Mouse (Mus musculus): Measurements from ENCODE around the gene Ank3. TPM values are rescaled to one million over a fixed set of nuclear protein-coding genes. Genes with fewer than 3 reads are reported as not detected.

Ank3 gene
- polyA plus RNA-seq, 1 experiment = 9.3 TPM

DNA sequence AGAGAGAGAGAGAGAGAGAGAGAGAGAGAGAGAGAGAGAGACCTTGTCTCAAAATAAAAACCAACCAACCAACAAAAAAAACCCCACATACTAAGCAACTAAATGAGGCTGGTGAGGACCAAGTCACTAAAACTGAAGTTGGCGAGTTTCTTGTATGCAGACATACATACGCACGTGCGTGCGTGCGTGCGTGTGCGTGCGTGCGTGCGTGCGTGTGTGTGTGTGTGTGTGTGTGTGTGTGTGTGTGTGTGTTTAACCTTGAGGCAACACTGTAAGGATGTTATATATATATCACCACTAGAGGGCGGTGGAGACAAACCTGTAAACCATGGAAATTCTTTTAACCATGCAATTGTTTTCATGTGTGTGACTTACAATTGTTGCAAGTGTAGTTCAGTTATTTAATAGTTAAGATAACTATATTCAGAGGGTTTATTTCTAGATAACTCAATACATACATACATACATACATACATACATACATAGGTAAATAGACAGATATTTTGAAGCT, 31.6 kb upstream of the Ank3 start:
- H3K27ac ChIP-seq (ENCODE audit: control insufficient read depth, insufficient read depth, low read depth, low read length, poor library complexity) = no peak overlapping the region
- no peak overlapping the region for H3K4me3 ChIP-seq (replicated peaks; ENCODE audit: control insufficient read depth, low read depth, low read length)
- no peak for TF ChIP-seq POLR2A (IDR thresholded peaks at IDR 0.05; ENCODE audit: borderline replicate concordance, control insufficient read depth, low read depth, low read length)
- no peaks in the 10 kb centered on the region for H3K4me1 ChIP-seq (ENCODE audit: control insufficient read depth, insufficient read depth, low read length)
- WGBS = 86% methylated on average over 13 of the region's 13 CpGs

DNA sequence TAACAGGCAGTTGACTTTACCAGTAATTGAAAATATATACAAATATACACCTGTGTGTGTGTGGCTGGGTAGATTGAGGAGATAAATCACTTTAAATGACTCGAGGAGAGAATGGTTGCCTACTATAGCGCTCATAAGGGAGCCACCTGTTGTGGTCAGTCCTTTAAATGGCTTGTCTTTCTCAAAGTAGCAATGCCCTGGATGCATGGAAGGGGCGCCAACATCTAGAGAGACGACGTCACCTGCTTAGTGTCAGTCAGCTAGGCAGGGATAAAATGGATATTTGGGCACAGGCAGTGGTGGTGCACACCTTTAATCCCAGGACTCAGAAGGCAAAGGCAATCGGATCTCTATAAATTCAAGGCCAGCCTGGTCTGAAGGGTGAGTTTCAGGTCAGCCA, 29.3 kb upstream of the Ank3 start:
- no peaks in the 10 kb centered on the region for H3K4me1 ChIP-seq (ENCODE audit: control insufficient read depth, insufficient read depth, low read length)
- TF ChIP-seq CTCF (IDR thresholded peaks at IDR 0.05; ENCODE audit: control insufficient read depth, insufficient read depth, low read length) = no peak
- TF ChIP-seq POLR2A (IDR thresholded peaks at IDR 0.05; ENCODE audit: borderline replicate concordance, control insufficient read depth, low read depth, low read length) = no peak
- WGBS = 75% methylated on average over 6 of the region's 6 CpGs
- H3K27ac ChIP-seq (ENCODE audit: control insufficient read depth, insufficient read depth, low read depth, low read length, poor library complexity) = no peak overlapping the region
- no peak overlapping the region for H3K4me3 ChIP-seq (replicated peaks; ENCODE audit: control insufficient read depth, low read depth, low read length)

DNA sequence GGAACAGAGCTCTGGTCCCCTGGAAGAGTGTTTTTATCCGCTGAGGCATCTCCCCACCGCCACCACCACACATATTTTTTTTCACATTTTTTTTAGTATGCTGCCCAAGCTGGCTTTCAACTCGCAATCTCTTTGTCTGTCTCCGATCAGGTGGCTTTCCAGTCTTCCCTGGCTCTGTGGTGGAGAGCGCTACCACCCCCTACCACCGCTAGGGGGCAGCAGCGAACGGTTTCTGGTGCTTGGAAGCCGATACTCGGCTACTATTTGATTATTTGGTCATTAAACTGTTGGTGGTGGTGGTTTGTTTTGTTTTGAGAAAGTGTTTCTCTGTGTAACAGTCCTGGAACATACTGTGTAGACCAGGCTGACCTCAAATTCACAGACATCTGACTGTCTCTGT, 27.1 kb upstream of the Ank3 start:
- Histone ChIP-seq H3K27ac (ENCODE audit: control insufficient read depth, insufficient read depth, low read depth, low read length, poor library complexity) (no peak overlapping the region), H3K4me3 (replicated peaks; ENCODE audit: control insufficient read depth, low read depth, low read length) (no peak overlapping the region), H3K4me1 (ENCODE audit: control insufficient read depth, insufficient read depth, low read length) (no peaks in the 10 kb centered on the region)
- WGBS = 20% methylated on average over 10 of the region's 10 CpGs
- TF ChIP-seq CTCF (IDR thresholded peaks at IDR 0.05; ENCODE audit: control insufficient read depth, insufficient read depth, low read length) = peak; percentile 63
- no peak for TF ChIP-seq POLR2A (IDR thresholded peaks at IDR 0.05; ENCODE audit: borderline replicate concordance, control insufficient read depth, low read depth, low read length)

DNA sequence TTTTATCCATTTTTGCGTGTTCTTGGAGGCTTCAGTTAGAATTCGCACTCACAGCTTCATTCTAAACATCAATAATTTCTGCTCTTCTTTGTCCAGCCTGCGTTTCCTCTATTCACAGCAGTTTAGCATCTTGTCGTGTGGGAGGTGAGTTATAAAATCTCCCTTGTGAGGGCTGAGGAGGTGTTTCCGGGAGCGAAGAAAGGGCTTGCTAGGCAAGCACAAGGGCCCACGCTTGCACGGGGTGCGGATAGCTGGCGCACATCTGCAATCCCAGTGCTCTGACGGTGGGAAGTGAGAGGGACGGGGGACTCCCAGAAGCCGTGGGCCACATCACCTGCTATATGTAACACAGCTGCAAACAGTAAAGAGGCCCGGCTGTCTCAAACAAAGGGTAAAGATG, 26.5 kb upstream of the Ank3 start:
- no peaks in the 10 kb centered on the region for H3K4me1 ChIP-seq (ENCODE audit: control insufficient read depth, insufficient read depth, low read length)
- no peak for TF ChIP-seq CTCF (IDR thresholded peaks at IDR 0.05; ENCODE audit: control insufficient read depth, insufficient read depth, low read length)
- no peak for TF ChIP-seq POLR2A (IDR thresholded peaks at IDR 0.05; ENCODE audit: borderline replicate concordance, control insufficient read depth, low read depth, low read length)
- no peak overlapping the region for H3K27ac ChIP-seq (ENCODE audit: control insufficient read depth, insufficient read depth, low read depth, low read length, poor library complexity)
- WGBS = 86% methylated on average over 14 of the region's 14 CpGs
- H3K4me3 ChIP-seq (replicated peaks; ENCODE audit: control insufficient read depth, low read depth, low read length) = no peak overlapping the region

DNA sequence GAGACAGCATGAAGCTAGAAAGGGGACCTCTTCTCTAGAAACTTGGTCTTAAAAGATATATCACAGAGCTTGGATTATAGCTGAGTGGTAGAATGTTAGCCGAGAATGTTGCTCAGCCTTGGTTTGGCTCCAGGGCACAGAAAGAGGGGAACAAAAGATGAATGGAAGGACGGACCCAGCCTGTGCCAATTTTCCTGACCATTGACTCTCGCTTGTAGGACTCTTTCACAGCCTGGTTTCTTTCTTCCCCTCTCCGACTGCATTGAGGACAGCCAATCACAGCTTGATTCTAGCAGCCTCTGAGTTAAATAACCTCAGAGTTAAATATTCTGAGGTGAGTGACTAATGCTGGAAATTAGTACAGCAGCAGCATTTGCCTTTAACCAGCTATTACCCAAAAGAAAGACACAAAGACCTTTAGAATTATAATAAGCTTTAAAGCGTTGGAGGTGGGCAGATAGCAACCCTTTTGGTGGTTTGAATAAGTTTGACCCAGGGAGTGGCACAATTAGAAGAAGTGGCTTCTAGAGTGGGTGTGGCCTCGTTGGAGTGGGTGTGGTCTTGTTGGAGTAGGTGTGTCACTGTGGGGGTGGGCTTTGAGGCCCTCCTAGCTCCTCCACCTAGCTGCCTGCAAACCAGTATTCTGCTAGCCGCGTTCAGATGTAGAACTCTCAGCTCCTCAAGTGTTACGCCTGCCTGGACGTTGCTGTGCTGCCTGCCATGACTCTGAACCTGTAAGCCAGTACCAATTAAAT, 24.6 kb upstream of the Ank3 start:
- no peak overlapping the region for H3K27ac ChIP-seq (ENCODE audit: control insufficient read depth, insufficient read depth, low read depth, low read length, poor library complexity)
- no peak overlapping the region for H3K4me3 ChIP-seq (replicated peaks; ENCODE audit: control insufficient read depth, low read depth, low read length)
- 73% methylated on average over 10 of the region's 10 CpGs for WGBS
- H3K4me1 ChIP-seq (ENCODE audit: control insufficient read depth, insufficient read depth, low read length) = no peaks in the 10 kb centered on the region
- no peak for TF ChIP-seq POLR2A (IDR thresholded peaks at IDR 0.05; ENCODE audit: borderline replicate concordance, control insufficient read depth, low read depth, low read length)
- no peak for TF ChIP-seq CTCF (IDR thresholded peaks at IDR 0.05; ENCODE audit: control insufficient read depth, insufficient read depth, low read length)

DNA sequence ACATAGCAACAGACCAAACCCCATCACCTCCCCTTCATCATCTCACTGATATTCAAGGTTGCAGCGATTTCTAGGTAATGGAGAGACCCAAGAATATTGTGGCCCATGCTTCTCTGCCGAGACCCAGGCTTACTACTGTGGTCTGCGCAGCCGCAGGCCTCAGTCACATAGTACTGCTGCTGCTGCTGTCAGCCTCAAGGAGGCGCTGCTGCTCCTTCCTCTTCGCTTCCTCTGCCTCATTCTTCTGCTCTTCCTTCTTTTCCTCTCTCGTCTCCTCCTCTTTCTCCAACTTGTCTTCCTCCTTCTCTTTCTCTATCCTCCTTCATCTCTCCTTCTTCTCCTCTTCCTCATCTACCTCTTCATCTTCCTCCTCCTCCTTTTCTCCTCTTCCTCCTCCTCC, 23.4 kb upstream of the Ank3 start:
- 71% methylated on average over 7 of the region's 7 CpGs for WGBS
- Histone ChIP-seq H3K27ac (ENCODE audit: control insufficient read depth, insufficient read depth, low read depth, low read length, poor library complexity) (no peak overlapping the region), H3K4me3 (replicated peaks; ENCODE audit: control insufficient read depth, low read depth, low read length) (no peak overlapping the region), H3K4me1 (ENCODE audit: control insufficient read depth, insufficient read depth, low read length) (no peaks in the 10 kb centered on the region)
- TF ChIP-seq POLR2A (IDR thresholded peaks at IDR 0.05; ENCODE audit: borderline replicate concordance, control insufficient read depth, low read depth, low read length) = no peak
- no peak for TF ChIP-seq CTCF (IDR thresholded peaks at IDR 0.05; ENCODE audit: control insufficient read depth, insufficient read depth, low read length)

DNA sequence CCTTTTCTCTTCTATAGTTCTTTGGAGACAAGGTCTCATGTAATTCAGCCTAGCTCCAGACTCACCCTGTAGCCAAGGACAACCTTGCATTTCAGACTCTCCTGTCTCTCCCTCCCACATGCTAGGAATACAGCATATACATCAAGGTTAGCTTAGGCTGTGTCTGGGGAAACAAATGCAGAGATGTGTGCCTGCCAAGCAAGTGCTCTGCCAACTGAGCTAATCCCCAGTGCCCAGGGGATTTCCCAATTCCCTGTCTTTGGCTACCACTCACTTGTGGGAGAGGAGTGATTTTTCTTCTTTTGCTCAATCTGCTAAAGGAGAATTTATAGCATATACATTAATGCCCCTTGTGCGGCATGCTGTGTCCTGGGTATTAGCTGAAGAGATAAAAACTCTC, 15.4 kb upstream of the Ank3 start:
- Histone ChIP-seq H3K27ac (ENCODE audit: control insufficient read depth, insufficient read depth, low read depth, low read length, poor library complexity) (no peak overlapping the region), H3K4me1 (ENCODE audit: control insufficient read depth, insufficient read depth, low read length) (no peaks in the 10 kb centered on the region; the same call in 1 of the 2 replicates), H3K4me3 (replicated peaks; ENCODE audit: control insufficient read depth, low read depth, low read length) (no peak overlapping the region)
- 82% methylated on average over 1 of the region's 1 CpGs for WGBS
- TF ChIP-seq POLR2A (IDR thresholded peaks at IDR 0.05; ENCODE audit: borderline replicate concordance, control insufficient read depth, low read depth, low read length) (no peak), CTCF (IDR thresholded peaks at IDR 0.05; ENCODE audit: control insufficient read depth, insufficient read depth, low read length) (no peak)

DNA sequence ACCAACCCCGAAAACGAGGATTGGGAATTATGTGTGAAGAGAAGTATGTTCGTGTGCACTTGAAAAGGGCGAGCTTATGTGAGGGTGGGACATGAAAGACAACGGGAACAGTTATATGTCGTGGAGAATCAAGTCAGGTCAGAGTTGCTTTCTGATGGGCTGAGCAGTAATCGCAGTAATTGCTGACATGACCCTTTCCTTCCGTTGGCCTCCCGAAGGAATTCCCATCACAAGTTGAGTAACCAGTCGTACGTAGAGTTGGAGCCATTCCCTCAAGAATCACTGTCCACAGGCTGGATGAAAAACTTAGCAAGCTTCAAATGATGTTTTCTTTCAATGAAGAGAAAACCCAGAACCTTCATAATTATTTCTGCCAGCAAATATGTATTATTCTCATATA, 13.9 kb upstream of the Ank3 start:
- H3K4me1 ChIP-seq (ENCODE audit: control insufficient read depth, insufficient read depth, low read length) = no peaks in the 10 kb centered on the region; the same call in 1 of the 2 replicates
- H3K4me3 ChIP-seq (replicated peaks; ENCODE audit: control insufficient read depth, low read depth, low read length) = no peak overlapping the region
- 80% methylated on average over 11 of the region's 11 CpGs for WGBS
- no peak overlapping the region for H3K27ac ChIP-seq (ENCODE audit: control insufficient read depth, insufficient read depth, low read depth, low read length, poor library complexity)
- TF ChIP-seq CTCF (IDR thresholded peaks at IDR 0.05; ENCODE audit: control insufficient read depth, insufficient read depth, low read length) (no peak), POLR2A (IDR thresholded peaks at IDR 0.05; ENCODE audit: borderline replicate concordance, control insufficient read depth, low read depth, low read length) (no peak)
